Mouse (Mus musculus): ENCODE data around the gene Orc6. TPM values are rescaled to one million over a fixed set of nuclear protein-coding genes. Genes with fewer than 3 reads are reported as not detected.

The Orc6 gene
- polyA plus RNA-seq, 1 experiment from 2014 or later = 76.4 TPM

GRCm38 (mm10) chr8:85353287-85353686 lies 53.9 kb downstream of the Orc6 start:
- WGBS = 83% methylated on average over 4 of the region's 4 CpGs
- no peak overlapping the region for H3K4me3 ChIP-seq (ENCODE audit: low read depth, low read length)
- no peaks in the 10 kb centered on the region for H3K9me3 ChIP-seq (ENCODE audit: control insufficient read depth, low read length)
- no peaks in the 10 kb centered on the region for H3K27me3 ChIP-seq (ENCODE audit: control insufficient read depth, insufficient read depth, low read length)
- no peak for ATAC-seq (ENCODE audit: low read depth)
- no peak overlapping the region for H3K27ac ChIP-seq (ENCODE audit: low read depth, low read length)
- no peaks in the 10 kb centered on the region for H3K4me1 ChIP-seq (ENCODE audit: control insufficient read depth, insufficient read depth, low read length)
- H3K4me2 ChIP-seq (ENCODE audit: low read depth, low read length) = no peak overlapping the region
- no peak overlapping the region for H3K9ac ChIP-seq (replicated peaks; ENCODE audit: low read depth, low read length)
- H3K36me3 ChIP-seq (ENCODE audit: control insufficient read depth, insufficient read depth, low read length) = no peaks in the 10 kb centered on the region

Other genes starting within 250 kb of the Orc6 start
- gene Fbxw9, start 239.6 kb upstream of the Orc6 start, polyA plus RNA-seq (2014; fragmentation: Nextera tagmentation; extraction: Ambion mirVana) = 57.0 and 66.3 TPM in 2 replicates
- gene Gm5741, start 231.7 kb upstream of the Orc6 start, polyA plus RNA-seq (2014; fragmentation: Nextera tagmentation; extraction: Ambion mirVana) = 1.4 TPM in 1 of 2 replicates, not detected in the other
- gene Dhps, start 227.9 kb upstream of the Orc6 start, polyA plus RNA-seq (2014; fragmentation: Nextera tagmentation; extraction: Ambion mirVana) = 115 and 123 TPM in 2 replicates
- 120 and 134 TPM in 2 replicates for gene Wdr83os, start 218.9 kb upstream of the Orc6 start, polyA plus RNA-seq (2014; fragmentation: Nextera tagmentation; extraction: Ambion mirVana)
- 47.2 and 47.9 TPM in 2 replicates for gene Wdr83, start 218.3 kb upstream of the Orc6 start, polyA plus RNA-seq (2014; fragmentation: Nextera tagmentation; extraction: Ambion mirVana)
- gene Man2b1, start 216.4 kb upstream of the Orc6 start, polyA plus RNA-seq (2014; fragmentation: Nextera tagmentation; extraction: Ambion mirVana) = 15.4 and 20.9 TPM in 2 replicates
- gene Zfp791, start 176.5 kb upstream of the Orc6 start, polyA plus RNA-seq (2014; fragmentation: Nextera tagmentation; extraction: Ambion mirVana) = 2.9 and 3.5 TPM in 2 replicates
- not detected in 2 replicates for gene Cks1brt, start 147.7 kb upstream of the Orc6 start, polyA plus RNA-seq (2014; fragmentation: Nextera tagmentation; extraction: Ambion mirVana)
- not detected in 2 replicates for gene Olfr371, start 73.6 kb upstream of the Orc6 start, polyA plus RNA-seq (2014; fragmentation: Nextera tagmentation; extraction: Ambion mirVana)
- gene Vps35, start 170 bp downstream of the Orc6 start, polyA plus RNA-seq (2014; fragmentation: Nextera tagmentation; extraction: Ambion mirVana) = 183 and 196 TPM in 2 replicates
- 0.27 and 0.37 TPM in 2 replicates for gene Mylk3, start 86.7 kb downstream of the Orc6 start, polyA plus RNA-seq (2014; fragmentation: Nextera tagmentation; extraction: Ambion mirVana)
- gene 4921524J17Rik, start 133.2 kb downstream of the Orc6 start, polyA plus RNA-seq (2014; fragmentation: Nextera tagmentation; extraction: Ambion mirVana) = 35.9 and 42.7 TPM in 2 replicates
- 65.2 and 67.7 TPM in 2 replicates for gene Gpt2, start 192.9 kb downstream of the Orc6 start, polyA plus RNA-seq (2014; fragmentation: Nextera tagmentation; extraction: Ambion mirVana)

All from neural tube, embryonic 14.5 days (tissue).